Comparison of ENCODE assay signal across 23 mouse cellular contexts in the genomic region with DNA sequence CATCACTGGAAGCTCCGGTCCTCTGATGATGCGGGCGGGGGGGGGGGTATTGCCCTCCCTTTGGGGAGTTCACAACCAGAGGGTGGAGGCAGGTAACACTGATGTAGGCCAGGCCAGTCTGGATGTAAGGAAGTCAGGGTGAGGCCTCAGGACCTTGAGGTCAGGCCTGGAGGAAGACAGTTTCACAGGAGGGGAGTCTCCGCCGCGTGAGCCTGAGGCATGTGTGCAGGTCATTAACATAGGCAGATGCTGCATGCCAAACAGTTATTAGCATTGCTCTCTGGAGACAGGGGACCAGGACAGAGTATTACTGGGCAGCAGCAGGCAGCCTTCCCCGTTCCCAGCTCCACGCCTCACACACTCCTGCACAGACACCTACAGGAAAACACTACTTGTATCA. TPM values are rescaled to one million over a fixed set of nuclear protein-coding genes. Genes with fewer than 3 reads are reported as not detected.
DNase-seq lines count a peak whose midpoint lies in the region; ATAC-seq and TF ChIP-seq lines count a peak whose summit lies in the region.
"Had no signal": no experiment of that assay in that cellular context is flagged by ENCODE, and none has a peak within 500 bp of the region (broad histone marks: within the 10 kb centered on the region; RNA-seq: fewer than 3 reads in every experiment).

No protein-coding gene starts in this region.

- ATAC-seq in hindbrain, embryonic 13.5 days (ENCODE audit: low FRiP score), result 0 out of 2 replicates have a peak, but pooled peaks have one; percentile 15
- ATAC-seq in hindbrain, embryonic 14.5 days (ENCODE audit: low FRiP score), result no peak
- ATAC-seq in neural tube, embryonic 11.5 days (ENCODE audit: insufficient read depth, low FRiP score, low TSS enrichment), result 0 out of 2 replicates have a peak, but pooled peaks have one; percentile 21
- ATAC-seq: forebrain, embryonic 16.5 days; inflammation-experienced regulatory T-cells, adult 6 months had no signal

- H3K4me2 ChIP-seq in hindbrain, embryonic 13.5 days, result no peak overlapping the region
- H3K4me2 ChIP-seq in hindbrain, embryonic 14.5 days (replicated peaks), result no peak overlapping the region
- no peak overlapping the region for H3K4me2 ChIP-seq in neural tube, embryonic 11.5 days (ENCODE audit: low read depth)

- DNase-seq in hindbrain, embryonic 14.5 days (ENCODE audit: low spot score), result no peak
- DNase-seq in neural tube, embryonic 11.5 days (ENCODE audit: low spot score), result no peak
- DNase-seq in neural tube, embryonic 10.5 days (ENCODE audit: extremely low spot score, low spot score), result no peak
- peak; percentile 59 for DNase-seq in ZHBTc4 (ENCODE audit: low read depth, low spot score)
- DNase-seq in layer of hippocampus, adult 2 months (ENCODE audit: low spot score in 2 of 2), result no peak
- DNase-seq in layer of hippocampus, postnatal 10 days (ENCODE audit: low spot score in 2 of 2), result no peak
- DNase-seq: adrenal gland, adult 8-10 months; cerebellum, postnatal 14 days; gastrocnemius, postnatal 25 days; heart, postnatal 14 days; layer of hippocampus, postnatal 36 days; liver, embryonic 13.5 days; right cerebral cortex, postnatal 14 days; thymus, adult 18-20 months; thymus, postnatal 4 days had no signal

- peaks cover 78% of the 10 kb centered on the region for H3K27me3 ChIP-seq in hindbrain, embryonic 13.5 days
- peaks cover 36% of the 10 kb centered on the region for H3K27me3 ChIP-seq in hindbrain, embryonic 14.5 days (ENCODE audit: control insufficient read depth, insufficient read depth, low read length)
- H3K27me3 ChIP-seq in neural tube, embryonic 11.5 days (ENCODE audit: control insufficient read depth, insufficient read depth, low read length), result peaks cover 25% of the 10 kb centered on the region

- H3K27ac ChIP-seq in hindbrain, embryonic 13.5 days, result no peak overlapping the region
- H3K27ac ChIP-seq in hindbrain, embryonic 14.5 days, result no peak overlapping the region
- no peak overlapping the region for H3K27ac ChIP-seq in neural tube, embryonic 11.5 days (ENCODE audit: low read depth, low read length)
- no peak overlapping the region for H3K27ac ChIP-seq in layer of hippocampus, adult 2 months
- H3K27ac ChIP-seq: limb, embryonic 13.5 days; liver, embryonic 13.5 days; neural tube, embryonic 15.5 days had no signal

- no peak overlapping the region for H3K4me3 ChIP-seq in hindbrain, embryonic 13.5 days
- no peak overlapping the region for H3K4me3 ChIP-seq in hindbrain, embryonic 14.5 days (replicated peaks; ENCODE audit: low read length)
- no peak overlapping the region for H3K4me3 ChIP-seq in neural tube, embryonic 11.5 days (ENCODE audit: low read depth, low read length)
- H3K4me3 ChIP-seq in layer of hippocampus, adult 2 months, result no peak overlapping the region
- H3K4me3 ChIP-seq: limb, embryonic 13.5 days; liver, embryonic 13.5 days; neural tube, embryonic 15.5 days; stomach, embryonic 15.5 days had no signal

- H3K9ac ChIP-seq in hindbrain, embryonic 13.5 days, result no peak overlapping the region
- no peak overlapping the region for H3K9ac ChIP-seq in hindbrain, embryonic 14.5 days
- no peak overlapping the region for H3K9ac ChIP-seq in neural tube, embryonic 11.5 days (ENCODE audit: low read length)
- H3K9ac ChIP-seq: kidney, embryonic 15.5 days; limb, embryonic 13.5 days; liver, embryonic 13.5 days; neural tube, embryonic 15.5 days had no signal

- TF ChIP-seq CTCF in layer of hippocampus, adult 2 months (conservative IDR thresholded peaks at IDR 0.05), result no peak

- H3K36me3 ChIP-seq in hindbrain, embryonic 13.5 days, result no peaks in the 10 kb centered on the region
- H3K36me3 ChIP-seq in hindbrain, embryonic 14.5 days (replicated peaks; ENCODE audit: control insufficient read depth, insufficient read depth), result no peaks in the 10 kb centered on the region
- no peaks in the 10 kb centered on the region for H3K36me3 ChIP-seq in neural tube, embryonic 11.5 days (ENCODE audit: control insufficient read depth, insufficient read depth, low read length)
- H3K36me3 ChIP-seq: kidney, embryonic 15.5 days; limb, embryonic 13.5 days; liver, embryonic 13.5 days; neural tube, embryonic 15.5 days; stomach, embryonic 15.5 days had no signal

- 32% methylated on average over 8 of the region's 8 CpGs for WGBS in hindbrain, embryonic 13.5 days
- WGBS in hindbrain, embryonic 14.5 days, result 28% methylated on average over 8 of the region's 8 CpGs
- WGBS in neural tube, embryonic 11.5 days, result 45% methylated on average over 8 of the region's 8 CpGs

- H3K9me3 ChIP-seq in hindbrain, embryonic 13.5 days, result no peaks in the 10 kb centered on the region
- H3K9me3 ChIP-seq in hindbrain, embryonic 14.5 days (ENCODE audit: control insufficient read depth, low read length), result no peaks in the 10 kb centered on the region
- H3K9me3 ChIP-seq in neural tube, embryonic 11.5 days (ENCODE audit: control insufficient read depth, low read length), result no peaks in the 10 kb centered on the region
- H3K9me3 ChIP-seq: kidney, embryonic 15.5 days; limb, embryonic 13.5 days; liver, embryonic 13.5 days; neural tube, embryonic 15.5 days; stomach, embryonic 15.5 days had no signal

- peaks cover 41% of the 10 kb centered on the region for H3K4me1 ChIP-seq in hindbrain, embryonic 13.5 days (replicated peaks)
- H3K4me1 ChIP-seq in hindbrain, embryonic 14.5 days (replicated peaks; ENCODE audit: control insufficient read depth, insufficient read depth, low read length), result peaks cover 16% of the 10 kb centered on the region
- peaks cover 16% of the 10 kb centered on the region for H3K4me1 ChIP-seq in neural tube, embryonic 11.5 days (ENCODE audit: control insufficient read depth, insufficient read depth, low read length)

RNA-seq across cellular contexts. Expression of gene Epha2, which starts 12.9 kb away (rescaled TPM):
- polyA plus RNA-seq in hindbrain, embryonic 13.5 days (2015; fragmentation: Nextera tagmentation; extraction: Ambion mirVana), result 1.5 and 1.8 TPM in 2 replicates
- 0.64 and 0.95 TPM in 2 replicates for polyA plus RNA-seq in hindbrain, embryonic 14.5 days (2014; fragmentation: Nextera tagmentation; extraction: Ambion mirVana)
- polyA plus RNA-seq in neural tube, embryonic 11.5 days (2014; fragmentation: Nextera tagmentation; extraction: Ambion mirVana), result 1.6 and 2.5 TPM in 2 replicates
- total RNA-seq in layer of hippocampus, adult 2 months (2021), result 1 to 10 TPM in 1 of 2 experiments, under 1 TPM in 1; 0.86 to 1.3 TPM
- 1 to 10 TPM; 2.5 to 2.7 TPM for total RNA-seq in layer of hippocampus, postnatal 10 days (2021)
- polyA plus RNA-seq: inflammation-experienced regulatory T-cells, adult 6 months had no signal

RNA-seq across cellular contexts. Expression of gene Arhgef19, which starts 48.9 kb away (rescaled TPM):
- polyA plus RNA-seq in hindbrain, embryonic 13.5 days (2015; fragmentation: Nextera tagmentation; extraction: Ambion mirVana), result 1.4 TPM in 2 replicates
- polyA plus RNA-seq in hindbrain, embryonic 14.5 days (2014; fragmentation: Nextera tagmentation; extraction: Ambion mirVana), result 0.78 and 1.1 TPM in 2 replicates
- 1.2 and 2.3 TPM in 2 replicates for polyA plus RNA-seq in neural tube, embryonic 11.5 days (2014; fragmentation: Nextera tagmentation; extraction: Ambion mirVana)
- 10 to 100 TPM; 15.5 to 16.2 TPM for total RNA-seq in layer of hippocampus, adult 2 months (2021)
- 1 to 10 TPM; 5.8 to 6.7 TPM for total RNA-seq in layer of hippocampus, postnatal 10 days (2021)
- total RNA-seq: megakaryocyte progenitor cell, adult 5-6 weeks had no signal
- polyA plus RNA-seq: inflammation-experienced regulatory T-cells, adult 6 months had no signal
